Mouse (Mus musculus): ENCODE data around the gene Cd248. TPM values are rescaled to one million over a fixed set of nuclear protein-coding genes. Genes with fewer than 3 reads are reported as not detected.

The Cd248 gene
- polyA plus RNA-seq, 1 experiment from 2014 or later = 57.9 TPM

- peaks cover 25% of the 10 kb centered on the region for H3K4me1 ChIP-seq (ENCODE audit: control insufficient read depth, insufficient read depth, low read length)
- no peak within 1 kb of the TSS for H3K27ac ChIP-seq (ENCODE audit: low read depth, low read length)
- H3K36me3 ChIP-seq (ENCODE audit: control insufficient read depth, insufficient read depth, low read length) = peaks cover 23% of the 10 kb centered on the region
- peak within 1 kb of the TSS; percentile 36 for H3K4me2 ChIP-seq (replicated peaks; ENCODE audit: low read depth, low read length)
- ATAC-seq (ENCODE audit: low FRiP score, low TSS enrichment) = peak; percentile 38
- H3K4me3 ChIP-seq (ENCODE audit: low read length) = peak within 1 kb of the TSS; percentile 29; the same call in 1 of the 2 replicates
- peaks cover 25% of the 10 kb centered on the region for H3K27me3 ChIP-seq (ENCODE audit: control insufficient read depth, insufficient read depth, low read length)
- H3K9me3 ChIP-seq (ENCODE audit: control insufficient read depth, low read length) = no peaks in the 10 kb centered on the region
- H3K9ac ChIP-seq (ENCODE audit: low read depth, low read length) = peak within 1 kb of the TSS; percentile 44; the same call in 1 of the 2 replicates
- WGBS = 13% methylated on average over 14 of the region's 14 CpGs
These were observed 17.6 kb upstream of the Cd248 start, which contains the start of gene Rin1 for GRCm38 (mm10) chr19:5050047-5050905. Rin1 (plus strand) TSS chr19:5050481.

GRCm38 (mm10) chr19:5051031-5051430 is 16.8 kb upstream of the Cd248 start:
- peak overlapping the region; percentile 36 for H3K4me2 ChIP-seq (replicated peaks; ENCODE audit: low read depth, low read length)
- H3K9me3 ChIP-seq (ENCODE audit: control insufficient read depth, low read length) = no peaks in the 10 kb centered on the region
- peaks cover 23% of the 10 kb centered on the region for H3K36me3 ChIP-seq (ENCODE audit: control insufficient read depth, insufficient read depth, low read length)
- H3K9ac ChIP-seq (ENCODE audit: low read depth, low read length) = peak overlapping the region; percentile 44; the same call in 1 of the 2 replicates
- H3K4me3 ChIP-seq (ENCODE audit: low read length) = peak overlapping the region; percentile 29; the same call in 1 of the 2 replicates
- peak; percentile 13; the same call in 1 of the 2 replicates for ATAC-seq (ENCODE audit: low FRiP score, low TSS enrichment)
- H3K27ac ChIP-seq (ENCODE audit: low read depth, low read length) = no peak overlapping the region
- H3K4me1 ChIP-seq (ENCODE audit: control insufficient read depth, insufficient read depth, low read length) = peaks cover 26% of the 10 kb centered on the region
- peaks cover 25% of the 10 kb centered on the region for H3K27me3 ChIP-seq (ENCODE audit: control insufficient read depth, insufficient read depth, low read length)
- WGBS = 13% methylated on average over 17 of the region's 17 CpGs

GRCm38 (mm10) chr19:5051515-5051914 is 16.4 kb upstream of the Cd248 start:
- peak overlapping the region; percentile 36 for H3K4me2 ChIP-seq (replicated peaks; ENCODE audit: low read depth, low read length)
- peaks cover 25% of the 10 kb centered on the region for H3K27me3 ChIP-seq (ENCODE audit: control insufficient read depth, insufficient read depth, low read length)
- peaks cover 18% of the 10 kb centered on the region for H3K36me3 ChIP-seq (ENCODE audit: control insufficient read depth, insufficient read depth, low read length)
- peak overlapping the region; percentile 29; the same call in 1 of the 2 replicates for H3K4me3 ChIP-seq (ENCODE audit: low read length)
- no peak for ATAC-seq (ENCODE audit: low FRiP score, low TSS enrichment)
- H3K27ac ChIP-seq (ENCODE audit: low read depth, low read length) = no peak overlapping the region
- H3K4me1 ChIP-seq (ENCODE audit: control insufficient read depth, insufficient read depth, low read length) = peaks cover 30% of the 10 kb centered on the region
- no peaks in the 10 kb centered on the region for H3K9me3 ChIP-seq (ENCODE audit: control insufficient read depth, low read length)
- 49% methylated on average over 3 of the region's 3 CpGs for WGBS
- H3K9ac ChIP-seq (ENCODE audit: low read depth, low read length) = peak overlapping the region; percentile 24; the same call in 1 of the 2 replicates

- no peaks in the 10 kb centered on the region for H3K9me3 ChIP-seq (ENCODE audit: control insufficient read depth, low read length)
- no peak for ATAC-seq (ENCODE audit: low FRiP score, low TSS enrichment)
- peaks cover 25% of the 10 kb centered on the region for H3K27me3 ChIP-seq (ENCODE audit: control insufficient read depth, insufficient read depth, low read length)
- 0 out of 2 replicates have a peak overlapping the region, but pooled peaks have one; percentile 12 for H3K9ac ChIP-seq (ENCODE audit: low read depth, low read length)
- peaks cover 11% of the 10 kb centered on the region; the same call in 1 of the 2 replicates for H3K36me3 ChIP-seq (ENCODE audit: control insufficient read depth, insufficient read depth, low read length)
- peaks cover 36% of the 10 kb centered on the region for H3K4me1 ChIP-seq (ENCODE audit: control insufficient read depth, insufficient read depth, low read length)
- peak overlapping the region; percentile 15 for H3K4me2 ChIP-seq (replicated peaks; ENCODE audit: low read depth, low read length)
- no peak overlapping the region for H3K4me3 ChIP-seq (ENCODE audit: low read length)
- H3K27ac ChIP-seq (ENCODE audit: low read depth, low read length) = no peak overlapping the region
- 28% methylated on average over 25 of the region's 25 CpGs for WGBS
These were observed 15.6 kb upstream of the Cd248 start for GRCm38 (mm10) chr19:5052166-5052822.

- Histone ChIP-seq H3K36me3 (ENCODE audit: control insufficient read depth, insufficient read depth, low read length) (peaks cover 9% of the 10 kb centered on the region; the same call in 1 of the 2 replicates), H3K27ac (ENCODE audit: low read depth, low read length) (no peak overlapping the region), H3K9me3 (ENCODE audit: control insufficient read depth, low read length) (no peaks in the 10 kb centered on the region), H3K4me1 (ENCODE audit: control insufficient read depth, insufficient read depth, low read length) (peaks cover 36% of the 10 kb centered on the region), H3K4me2 (replicated peaks; ENCODE audit: low read depth, low read length) (no peak overlapping the region), H3K4me3 (ENCODE audit: low read length) (no peak overlapping the region), H3K9ac (ENCODE audit: low read depth, low read length) (no peak overlapping the region), H3K27me3 (ENCODE audit: control insufficient read depth, insufficient read depth, low read length) (peaks cover 25% of the 10 kb centered on the region)
- WGBS = 60% methylated on average over 17 of the region's 17 CpGs
- no peak for ATAC-seq (ENCODE audit: low FRiP score, low TSS enrichment)
These were observed 15.0 kb upstream of the Cd248 start for GRCm38 (mm10) chr19:5052853-5053252.

- Histone ChIP-seq H3K27ac (ENCODE audit: low read depth, low read length) (no peak overlapping the region), H3K36me3 (ENCODE audit: control insufficient read depth, insufficient read depth, low read length) (peaks cover 3% of the 10 kb centered on the region; the same call in 1 of the 2 replicates), H3K27me3 (ENCODE audit: control insufficient read depth, insufficient read depth, low read length) (peaks cover 25% of the 10 kb centered on the region), H3K4me3 (ENCODE audit: low read length) (no peak overlapping the region), H3K9ac (ENCODE audit: low read depth, low read length) (no peak overlapping the region), H3K4me1 (ENCODE audit: control insufficient read depth, insufficient read depth, low read length) (peaks cover 46% of the 10 kb centered on the region), H3K9me3 (ENCODE audit: control insufficient read depth, low read length) (no peaks in the 10 kb centered on the region), H3K4me2 (replicated peaks; ENCODE audit: low read depth, low read length) (no peak overlapping the region)
- WGBS = 18% methylated on average over 9 of the region's 9 CpGs
- ATAC-seq (ENCODE audit: low FRiP score, low TSS enrichment) = no peak
These were observed 14.0 kb upstream of the Cd248 start for GRCm38 (mm10) chr19:5053909-5054308.

GRCm38 (mm10) chr19:5056251-5056650 is 11.6 kb upstream of the Cd248 start:
- peaks cover 25% of the 10 kb centered on the region for H3K27me3 ChIP-seq (ENCODE audit: control insufficient read depth, insufficient read depth, low read length)
- no peak overlapping the region for H3K9ac ChIP-seq (ENCODE audit: low read depth, low read length)
- peaks cover 54% of the 10 kb centered on the region for H3K4me1 ChIP-seq (ENCODE audit: control insufficient read depth, insufficient read depth, low read length)
- 13% methylated on average over 6 of the region's 6 CpGs for WGBS
- H3K4me2 ChIP-seq (replicated peaks; ENCODE audit: low read depth, low read length) = no peak overlapping the region
- H3K36me3 ChIP-seq (ENCODE audit: control insufficient read depth, insufficient read depth, low read length) = no peaks in the 10 kb centered on the region
- no peak for ATAC-seq (ENCODE audit: low FRiP score, low TSS enrichment)
- no peak overlapping the region for H3K4me3 ChIP-seq (ENCODE audit: low read length)
- H3K9me3 ChIP-seq (ENCODE audit: control insufficient read depth, low read length) = no peaks in the 10 kb centered on the region
- H3K27ac ChIP-seq (ENCODE audit: low read depth, low read length) = no peak overlapping the region

GRCm38 (mm10) chr19:5057876-5058775 is 9.8 kb upstream of the Cd248 start:
- Histone ChIP-seq H3K9ac (ENCODE audit: low read depth, low read length) (no peak overlapping the region), H3K4me3 (ENCODE audit: low read length) (no peak overlapping the region), H3K4me1 (ENCODE audit: control insufficient read depth, insufficient read depth, low read length) (peaks cover 41% of the 10 kb centered on the region), H3K36me3 (ENCODE audit: control insufficient read depth, insufficient read depth, low read length) (no peaks in the 10 kb centered on the region), H3K9me3 (ENCODE audit: control insufficient read depth, low read length) (no peaks in the 10 kb centered on the region), H3K27me3 (ENCODE audit: control insufficient read depth, insufficient read depth, low read length) (peaks cover 6% of the 10 kb centered on the region; the same call in 1 of the 2 replicates), H3K4me2 (replicated peaks; ENCODE audit: low read depth, low read length) (no peak overlapping the region), H3K27ac (ENCODE audit: low read depth, low read length) (peak overlapping the region; percentile 85; the same call in 1 of the 2 replicates)
- WGBS = 26% methylated on average over 16 of the region's 16 CpGs
- no peak for ATAC-seq (ENCODE audit: low FRiP score, low TSS enrichment)

Data from kidney, embryonic 14.5 days (tissue).